Mouse (Mus musculus) heart, embryonic 16.5 days (tissue): ENCODE results near the gene Cdk6. TPM values are rescaled to one million over a fixed set of nuclear protein-coding genes. Genes with fewer than 3 reads are reported as not detected.

Experiments used
- ATAC-seq: fragments of 200-750 bp; cut with Nextera tagmentation; replicated peaks from 2 replicates; pipeline ENCODE4 v1.8.0; 2017; ENCODE audit warnings: moderate number of reproducible peaks; ENCODE audit not compliant: insufficient read depth, low FRiP score; ENCODE audit errors: extremely low read depth
- H3K27ac ChIP-seq: fragments of 300-500 bp; sonication (generic); 2 replicates; pipeline ENCODE4 v1.5.1; 2014; ENCODE audit warnings: mild to moderate bottlenecking, low read length, control low read depth, moderate library complexity
- H3K27me3 ChIP-seq: fragments of 300-500 bp; sonication (generic); 2 replicates; pipeline ENCODE4 v1.6.1; 2014; ENCODE audit warnings: low read length, mixed read lengths; ENCODE audit not compliant: control insufficient read depth, insufficient read depth
- H3K36me3 ChIP-seq: fragments of 300-500 bp; sonication (generic); 2 replicates; pipeline ENCODE4 v1.6.1; 2014; ENCODE audit not compliant: control insufficient read depth, insufficient read depth
- H3K4me1 ChIP-seq: fragments of 300-500 bp; sonication (generic); 2 replicates; pipeline ENCODE4 v1.6.1; 2014; ENCODE audit warnings: low read length, mixed read lengths; ENCODE audit not compliant: control insufficient read depth, insufficient read depth
- H3K4me2 ChIP-seq: fragments of 300-500 bp; sonication (generic); 2 replicates; pipeline ENCODE4 v1.6.1; 2014; ENCODE audit warnings: low read depth, mild to moderate bottlenecking, control low read depth, low read length
- H3K4me3 ChIP-seq: fragments of 300-500 bp; sonication (generic); 2 replicates; pipeline ENCODE4 v1.5.1; 2014; ENCODE audit warnings: mild to moderate bottlenecking, control low read depth, low read length
- H3K9ac ChIP-seq: fragments of 300-500 bp; sonication (generic); 2 replicates; pipeline ENCODE4 v1.6.1; 2014; ENCODE audit warnings: low read length, control low read depth
- H3K9me3 ChIP-seq: fragments of 300-500 bp; sonication (generic); replicated peaks from 2 replicates; pipeline ENCODE4 v1.6.1; 2016; ENCODE audit warnings: low read length; ENCODE audit not compliant: control insufficient read depth
- WGBS: fragments of 180-500 bp; shearing (Covaris S2); extraction: QIAGEN DNeasy Blood & Tissue Kit; methylation state at CpG from one replicate; pipeline ENCODE4 v1.1.7; 2014; 5-methylcytosine and 5-hydroxymethylcytosine counted together
- polyA plus RNA-seq: library from polyadenylated mRNA; unstranded; fragments of >200 nt; fragmentation: Nextera tagmentation; extraction: Ambion mirVana; gene quantifications from 2 replicates; pipeline ENCODE4 v1.2.1, GENCODE M21; 2015

The Cdk6 gene
- polyA plus RNA-seq, 1 experiment from 2014 or later, result 37.7 TPM

DNA sequence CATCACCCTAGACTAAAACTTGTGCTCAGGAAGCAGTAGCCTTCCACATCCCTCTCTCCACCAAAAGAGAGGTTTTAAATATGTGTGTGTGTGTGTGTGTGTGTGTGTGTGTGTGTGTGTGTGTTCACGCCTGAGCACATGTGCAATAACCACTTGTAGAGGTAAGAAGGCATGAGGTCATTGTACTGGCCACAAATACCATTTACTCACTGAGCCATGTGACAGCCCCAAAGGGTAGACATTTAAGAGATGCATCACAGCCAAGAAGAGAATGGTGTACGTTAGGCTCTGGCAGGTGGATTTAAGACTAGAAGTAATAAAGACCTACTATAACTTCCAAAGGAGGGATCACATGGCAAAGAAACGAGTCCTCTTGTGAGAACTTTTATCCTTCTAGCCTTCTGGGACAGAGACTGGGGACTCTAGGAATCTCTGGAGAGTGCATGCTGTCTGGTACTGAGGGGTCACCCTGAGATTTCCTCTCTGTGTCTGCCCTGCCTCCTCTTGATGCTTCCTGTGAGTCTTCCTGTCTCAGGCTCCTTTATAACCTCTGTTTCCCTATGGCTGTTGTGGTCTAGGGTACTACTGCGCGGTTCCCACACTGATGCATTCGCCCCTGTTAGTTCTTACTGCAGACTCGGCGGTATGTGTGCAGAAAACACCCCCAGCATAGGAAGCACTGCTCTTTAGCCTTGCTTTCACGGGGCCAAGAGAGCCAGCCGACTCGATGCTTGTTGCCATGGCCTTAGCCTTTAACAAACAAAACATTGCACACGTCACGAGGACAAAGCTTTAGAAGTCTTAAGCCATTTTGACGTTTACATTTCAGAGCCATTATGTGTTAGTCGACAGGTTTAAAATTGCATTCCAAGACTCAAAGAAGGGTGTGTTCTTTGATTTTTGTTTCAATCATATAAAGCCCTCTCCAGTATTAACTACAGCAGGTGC, 22.0 kb downstream of the Cdk6 start:
- Histone ChIP-seq H3K4me1 (peaks cover 23% of the 10 kb centered on the region), H3K36me3 (no peaks in the 10 kb centered on the region), H3K9ac (no peak overlapping the region), H3K27me3 (no peaks in the 10 kb centered on the region), H3K9me3 (peaks cover 2% of the 10 kb centered on the region; the same call in 1 of the 2 replicates), H3K4me3 (no peak overlapping the region), H3K4me2 (no peak overlapping the region; the same call in 1 of the 2 replicates), H3K27ac (peak overlapping the region; percentile 35)
- 54% methylated on average over 15 of the region's 15 CpGs for WGBS
- ATAC-seq, result peak; percentile 43

DNA sequence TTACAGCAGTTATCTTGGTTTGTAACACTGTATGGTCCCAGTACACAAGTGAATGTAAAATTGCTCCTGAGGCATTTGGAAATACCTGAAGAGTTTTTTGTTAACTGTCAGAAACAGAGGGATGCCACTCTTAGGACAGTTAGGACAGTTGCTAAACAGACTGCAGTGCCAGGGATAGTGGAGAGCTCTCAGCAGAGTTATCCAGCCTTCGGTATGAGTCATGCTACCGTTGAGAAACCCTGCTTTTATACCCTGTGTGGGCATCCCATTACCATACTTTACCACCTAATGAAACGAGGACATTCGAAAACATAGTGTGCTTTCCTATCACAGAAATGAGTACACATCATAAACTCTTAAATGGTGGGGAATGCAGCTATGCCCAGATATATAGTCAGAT, 25.8 kb downstream of the Cdk6 start:
- no peak for ATAC-seq
- Histone ChIP-seq H3K4me1 (peaks cover 17% of the 10 kb centered on the region), H3K4me3 (no peak overlapping the region), H3K4me2 (no peak overlapping the region), H3K27me3 (no peaks in the 10 kb centered on the region), H3K27ac (no peak overlapping the region), H3K36me3 (no peaks in the 10 kb centered on the region), H3K9me3 (peaks cover 2% of the 10 kb centered on the region; the same call in 1 of the 2 replicates), H3K9ac (no peak overlapping the region)
- WGBS, result 96% methylated on average over 4 of the region's 4 CpGs

DNA sequence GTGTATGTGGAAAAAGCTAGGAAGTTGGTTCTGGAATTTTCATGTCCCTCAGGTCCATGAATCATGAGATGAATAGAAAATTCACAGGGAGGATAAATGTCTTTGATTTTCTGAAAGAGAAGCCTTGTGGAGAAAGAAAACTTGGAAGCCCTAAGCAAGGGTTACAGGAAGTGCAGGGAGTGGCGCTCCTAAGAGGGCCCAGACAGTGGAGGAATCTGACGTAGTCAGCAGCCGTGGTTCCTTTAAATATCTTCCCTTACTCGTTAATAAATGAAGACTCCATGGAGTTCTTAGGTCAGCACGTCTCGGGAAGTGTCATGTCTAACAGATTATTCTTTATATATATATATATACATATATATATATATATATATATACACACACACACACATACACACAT, 28.0 kb downstream of the Cdk6 start:
- 0 out of 2 replicates have a peak overlapping the region, but pooled peaks have one; percentile 34 for H3K4me2 ChIP-seq
- ATAC-seq, result peak; percentile 51; the same call in 1 of the 2 replicates

DNA sequence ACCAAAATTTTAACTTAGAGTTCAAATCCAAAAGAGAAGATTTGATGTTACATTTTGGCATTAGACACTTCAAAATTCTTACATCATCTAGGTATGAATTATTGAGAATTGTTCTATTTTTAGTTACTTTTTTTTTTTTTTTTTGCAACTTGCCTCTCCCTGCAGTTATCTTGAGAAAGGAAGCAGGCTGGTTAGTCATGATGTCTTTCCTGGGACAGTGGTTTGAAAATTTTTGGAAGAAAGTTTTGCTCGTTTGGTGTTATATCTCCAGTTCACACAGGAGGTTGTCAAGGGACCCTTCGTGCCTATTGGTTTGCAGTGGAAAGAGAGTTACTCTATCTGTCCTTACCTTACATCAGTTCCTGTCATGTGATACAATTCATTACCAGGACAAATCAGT, 29.9 kb downstream of the Cdk6 start:
- 64% methylated on average over 2 of the region's 2 CpGs for WGBS
- H3K4me2 ChIP-seq, result no peak overlapping the region
- H3K9me3 ChIP-seq, result peaks cover 2% of the 10 kb centered on the region; the same call in 1 of the 2 replicates
- no peaks in the 10 kb centered on the region for H3K27me3 ChIP-seq
- H3K36me3 ChIP-seq, result no peaks in the 10 kb centered on the region
- H3K4me3 ChIP-seq, result no peak overlapping the region
- no peak overlapping the region for H3K9ac ChIP-seq
- peaks cover 7% of the 10 kb centered on the region for H3K4me1 ChIP-seq
- H3K27ac ChIP-seq, result no peak overlapping the region
- ATAC-seq, result no peak

More for the DNA sequence above, 28.0 kb downstream of the Cdk6 start:
- Histone ChIP-seq H3K9me3 (peaks cover 2% of the 10 kb centered on the region; the same call in 1 of the 2 replicates), H3K36me3 (no peaks in the 10 kb centered on the region), H3K4me1 (peaks cover 7% of the 10 kb centered on the region), H3K27me3 (no peaks in the 10 kb centered on the region), H3K4me3 (no peak overlapping the region), H3K9ac (no peak overlapping the region), H3K27ac (peak overlapping the region; percentile 59)
- WGBS, result 35% methylated on average over 6 of the region's 6 CpGs

DNA sequence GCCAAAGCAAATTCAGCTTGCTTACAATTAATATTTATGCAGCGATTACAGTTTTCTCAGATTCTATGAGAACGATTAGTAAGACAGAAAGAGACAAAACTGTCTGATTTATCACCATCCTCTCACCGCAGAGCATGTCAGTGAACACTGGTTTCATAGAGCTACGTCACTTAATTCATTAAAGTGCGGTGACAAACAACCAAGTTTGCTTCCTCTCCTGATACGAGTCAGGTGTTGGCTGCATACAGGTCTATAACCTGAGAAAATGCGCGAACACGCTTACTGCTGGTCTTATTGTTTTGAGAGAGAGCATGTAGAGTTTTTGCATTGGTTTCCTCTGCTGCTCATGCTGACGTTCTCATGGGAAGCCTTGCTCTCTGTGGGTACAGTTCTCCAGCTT, 31.9 kb downstream of the Cdk6 start:
- H3K27me3 ChIP-seq, result no peaks in the 10 kb centered on the region
- H3K9me3 ChIP-seq, result no peaks in the 10 kb centered on the region
- ATAC-seq, result no peak
- H3K4me2 ChIP-seq, result no peak overlapping the region
- 86% methylated on average over 10 of the region's 10 CpGs for WGBS
- H3K4me3 ChIP-seq, result no peak overlapping the region
- no peak overlapping the region for H3K9ac ChIP-seq
- no peaks in the 10 kb centered on the region for H3K36me3 ChIP-seq
- H3K27ac ChIP-seq, result no peak overlapping the region
- peaks cover 16% of the 10 kb centered on the region for H3K4me1 ChIP-seq

DNA sequence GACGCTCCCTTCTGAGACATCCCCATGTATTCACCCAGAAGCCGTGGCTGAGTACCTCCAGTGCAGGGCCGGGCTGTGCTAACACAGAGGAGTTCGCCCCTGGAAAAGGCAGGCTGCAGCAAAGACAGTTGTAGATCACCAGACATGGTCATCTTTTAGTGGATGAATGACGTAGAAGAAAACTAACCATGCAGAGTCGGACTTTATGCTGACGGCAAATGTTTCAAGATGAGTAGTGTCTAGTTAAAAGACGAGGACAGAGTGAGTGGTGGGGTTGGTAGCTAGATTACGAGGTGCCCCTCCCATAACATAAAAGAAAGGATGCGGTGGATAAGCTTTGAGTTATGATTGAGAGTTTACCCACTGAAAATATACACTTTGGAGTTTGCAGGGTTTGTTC, 33.5 kb downstream of the Cdk6 start:
- H3K27me3 ChIP-seq, result no peaks in the 10 kb centered on the region
- no peak overlapping the region for H3K9ac ChIP-seq
- H3K4me1 ChIP-seq, result peaks cover 16% of the 10 kb centered on the region
- H3K36me3 ChIP-seq, result no peaks in the 10 kb centered on the region
- no peaks in the 10 kb centered on the region for H3K9me3 ChIP-seq
- no peak overlapping the region for H3K4me3 ChIP-seq
- no peak for ATAC-seq
- WGBS, result 83% methylated on average over 10 of the region's 10 CpGs
- no peak overlapping the region for H3K4me2 ChIP-seq
- H3K27ac ChIP-seq, result no peak overlapping the region

DNA sequence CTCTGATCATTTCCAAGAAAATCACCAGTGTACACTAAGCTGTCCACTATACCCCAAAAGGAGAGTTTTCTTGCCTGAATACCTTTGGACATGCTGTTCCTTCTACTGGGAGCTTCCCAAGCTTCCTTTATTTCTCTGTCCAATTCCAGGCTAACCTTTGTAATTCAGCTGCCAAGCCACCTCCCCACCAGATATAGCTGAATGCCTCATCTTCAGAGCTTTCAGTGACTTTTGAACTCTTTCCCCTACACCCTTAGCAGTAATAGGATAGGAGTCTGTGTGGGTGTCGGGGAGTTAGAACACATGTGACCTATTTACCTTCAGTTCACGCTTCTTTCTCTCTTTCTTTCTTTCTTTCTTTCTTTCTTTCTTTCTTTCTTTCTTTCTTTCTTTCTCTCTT, 34.9 kb downstream of the Cdk6 start:
- ATAC-seq, result no peak
- no peak overlapping the region for H3K4me3 ChIP-seq
- WGBS, result 84% methylated on average over 2 of the region's 2 CpGs
- H3K9me3 ChIP-seq, result no peaks in the 10 kb centered on the region
- no peak overlapping the region for H3K4me2 ChIP-seq
- H3K27ac ChIP-seq, result no peak overlapping the region
- no peak overlapping the region for H3K9ac ChIP-seq
- no peaks in the 10 kb centered on the region for H3K27me3 ChIP-seq
- no peaks in the 10 kb centered on the region for H3K36me3 ChIP-seq
- peaks cover 25% of the 10 kb centered on the region for H3K4me1 ChIP-seq

DNA sequence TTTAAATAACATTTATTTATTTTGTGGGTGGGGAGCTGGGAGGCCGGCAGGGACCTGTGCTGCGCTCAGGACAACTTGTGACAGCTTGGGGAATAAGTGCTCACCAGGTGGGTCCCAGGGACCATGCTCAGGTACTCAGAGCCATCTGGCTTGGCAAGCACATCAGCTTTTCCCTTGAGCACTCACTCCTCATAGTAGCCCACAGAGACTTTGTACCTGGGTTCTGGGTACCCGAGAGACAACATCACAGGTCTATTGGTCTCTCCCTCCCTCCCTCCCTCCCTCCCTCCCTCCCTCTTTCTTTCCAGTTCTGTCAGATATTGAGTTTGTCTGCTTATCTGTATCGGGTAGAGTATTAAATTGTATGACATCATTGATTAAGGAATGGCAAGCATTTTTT, 38.0 kb downstream of the Cdk6 start:
- Histone ChIP-seq H3K27me3 (no peaks in the 10 kb centered on the region), H3K4me2 (no peak overlapping the region), H3K4me1 (peaks cover 37% of the 10 kb centered on the region), H3K4me3 (no peak overlapping the region), H3K9me3 (no peaks in the 10 kb centered on the region), H3K27ac (no peak overlapping the region), H3K9ac (no peak overlapping the region), H3K36me3 (no peaks in the 10 kb centered on the region)
- no peak for ATAC-seq
- 76% methylated on average over 4 of the region's 4 CpGs for whole genome bisulfite sequencing

DNA sequence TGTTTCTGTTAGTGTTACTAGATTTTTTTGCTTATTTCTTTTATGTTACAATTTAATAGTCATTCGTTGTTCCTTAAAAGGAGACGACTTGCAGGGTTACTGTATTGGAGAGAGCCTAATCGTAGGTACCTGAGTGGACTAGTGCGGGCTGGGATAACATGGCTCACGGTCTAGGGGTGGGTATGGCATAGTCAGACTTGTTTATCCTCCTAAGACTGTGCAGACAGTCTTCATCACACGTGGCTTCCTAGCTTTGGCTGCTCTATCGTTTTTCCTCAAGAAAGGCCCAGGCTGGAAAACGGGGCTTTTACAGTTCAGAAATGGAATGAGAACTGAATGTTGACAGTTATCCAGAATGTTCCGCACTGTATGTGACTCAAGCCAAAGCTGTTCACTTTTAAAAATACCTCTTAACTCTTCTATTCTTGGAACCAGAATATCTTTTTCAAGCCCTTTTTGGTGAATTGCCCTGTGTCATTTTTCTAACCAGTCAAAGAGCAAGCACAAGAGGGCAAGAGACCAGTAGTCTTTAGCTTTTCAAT, 39.5 kb downstream of the Cdk6 start:
- H3K9me3 ChIP-seq, result no peaks in the 10 kb centered on the region
- H3K36me3 ChIP-seq, result no peaks in the 10 kb centered on the region
- H3K4me2 ChIP-seq, result no peak overlapping the region
- H3K4me3 ChIP-seq, result no peak overlapping the region
- H3K9ac ChIP-seq, result no peak overlapping the region
- H3K4me1 ChIP-seq, result peaks cover 38% of the 10 kb centered on the region
- 62% methylated on average over 9 of the region's 9 CpGs for WGBS
- peak overlapping the region; percentile 83 for H3K27ac ChIP-seq
- no peaks in the 10 kb centered on the region for H3K27me3 ChIP-seq
- ATAC-seq, result no peak
